Mouse (Mus musculus): ENCODE results near the gene Padi3. TPM values are rescaled to one million over a fixed set of nuclear protein-coding genes. Genes with fewer than 3 reads are reported as not detected.
A peak's percentile ranks its signal among the peaks of the same experiment; 100 is the strongest.

The Padi3 gene
- polyA plus RNA-seq, 1 experiment from 2014 or later = not detected

DNA sequence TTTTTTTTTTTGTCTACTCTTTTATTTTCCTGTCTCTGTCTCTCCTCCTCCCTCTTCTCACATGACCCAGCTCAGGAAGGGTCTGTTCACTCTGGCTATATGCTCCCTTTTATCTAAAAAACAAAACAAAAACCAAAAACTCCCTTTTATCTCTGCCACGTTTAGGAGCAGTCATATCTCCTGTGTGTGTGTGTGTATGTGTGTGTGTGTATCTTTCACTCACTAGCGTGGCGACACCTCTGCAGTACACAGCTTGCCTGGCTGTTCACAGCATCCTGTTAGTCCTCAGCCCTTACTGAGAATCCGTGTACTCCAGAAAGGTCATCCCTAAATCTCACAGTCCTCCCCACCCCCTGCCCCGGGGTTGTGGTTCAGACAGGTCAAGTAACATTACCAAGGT, 5.0 kb upstream of the Padi3 start:
- peaks cover 21% of the 10 kb centered on the region for H3K4me1 ChIP-seq
- no peak overlapping the region for H3K9ac ChIP-seq (replicated peaks)
- no peaks in the 10 kb centered on the region for H3K36me3 ChIP-seq
- 83% methylated on average over 5 of the region's 5 CpGs for WGBS
- peaks cover 13% of the 10 kb centered on the region for H3K27me3 ChIP-seq (replicated peaks)
- no peak for ATAC-seq (ENCODE audit: low FRiP score)
- H3K4me3 ChIP-seq (replicated peaks) = no peak overlapping the region
- no peak overlapping the region for H3K27ac ChIP-seq (replicated peaks)
- no peaks in the 10 kb centered on the region for H3K9me3 ChIP-seq (replicated peaks)
- no peak overlapping the region for H3K4me2 ChIP-seq

GRCm38 (mm10) chr4:140814241-140815225, 4.1 kb upstream of the Padi3 start:
- Histone ChIP-seq H3K36me3 (no peaks in the 10 kb centered on the region), H3K4me3 (replicated peaks) (peak overlapping the region; percentile 21), H3K27me3 (replicated peaks) (peaks cover 13% of the 10 kb centered on the region), H3K27ac (replicated peaks) (no peak overlapping the region), H3K9me3 (replicated peaks) (no peaks in the 10 kb centered on the region), H3K4me1 (peaks cover 21% of the 10 kb centered on the region), H3K9ac (replicated peaks) (no peak overlapping the region), H3K4me2 (peak overlapping the region; percentile 50)
- 26% methylated on average over 36 of the region's 36 CpGs for WGBS
- ATAC-seq (ENCODE audit: low FRiP score) = no peak

GRCm38 (mm10) chr4:140813358-140814185, 3.1 kb upstream of the Padi3 start:
- 22% methylated on average over 13 of the region's 13 CpGs for WGBS
- Histone ChIP-seq H3K27me3 (replicated peaks) (peaks cover 13% of the 10 kb centered on the region), H3K4me3 (replicated peaks) (no peak overlapping the region; the same call in 1 of the 2 replicates), H3K4me2 (peak overlapping the region; percentile 50), H3K4me1 (peaks cover 21% of the 10 kb centered on the region), H3K27ac (replicated peaks) (no peak overlapping the region), H3K9ac (replicated peaks) (no peak overlapping the region), H3K9me3 (replicated peaks) (no peaks in the 10 kb centered on the region), H3K36me3 (no peaks in the 10 kb centered on the region)
- no peak for ATAC-seq (ENCODE audit: low FRiP score)

DNA sequence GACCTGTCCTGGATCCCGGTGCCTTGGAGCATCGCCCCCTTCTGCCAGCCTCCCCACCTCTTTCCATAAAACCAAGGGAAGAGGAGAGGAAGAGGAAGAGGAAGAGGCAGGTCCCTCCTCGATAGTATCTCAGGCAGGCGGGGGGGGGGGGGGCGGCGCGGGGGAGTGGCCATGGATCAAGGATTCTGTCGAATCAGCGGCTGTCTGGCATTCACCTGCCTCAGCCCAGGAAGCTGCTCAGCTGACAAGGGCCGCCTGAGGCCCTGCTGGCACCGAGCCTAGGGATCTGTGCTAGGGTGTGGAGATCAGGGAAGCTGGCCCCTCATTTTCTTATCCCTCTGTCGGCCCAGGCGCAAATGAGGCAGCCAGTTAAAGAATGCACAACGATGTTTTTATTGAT, 2.2 kb upstream of the Padi3 start:
- H3K36me3 ChIP-seq = no peaks in the 10 kb centered on the region
- H3K9ac ChIP-seq (replicated peaks) = no peak overlapping the region
- ATAC-seq (ENCODE audit: low FRiP score) = no peak
- 20% methylated on average over 10 of the region's 14 CpGs for WGBS
- peaks cover 13% of the 10 kb centered on the region for H3K27me3 ChIP-seq (replicated peaks)
- no peak overlapping the region for H3K4me3 ChIP-seq (replicated peaks)
- H3K27ac ChIP-seq (replicated peaks) = no peak overlapping the region
- H3K4me2 ChIP-seq = no peak overlapping the region
- H3K9me3 ChIP-seq (replicated peaks) = no peaks in the 10 kb centered on the region
- H3K4me1 ChIP-seq = peaks cover 21% of the 10 kb centered on the region

GRCm38 (mm10) chr4:140812191-140812590, 1.7 kb upstream of the Padi3 start:
- WGBS = 75% methylated on average over 8 of the region's 8 CpGs
- Histone ChIP-seq H3K9ac (replicated peaks) (no peak overlapping the region), H3K4me1 (peaks cover 21% of the 10 kb centered on the region), H3K27me3 (replicated peaks) (peaks cover 13% of the 10 kb centered on the region), H3K4me3 (replicated peaks) (no peak overlapping the region), H3K9me3 (replicated peaks) (no peaks in the 10 kb centered on the region), H3K27ac (replicated peaks) (no peak overlapping the region), H3K4me2 (no peak overlapping the region), H3K36me3 (no peaks in the 10 kb centered on the region)
- no peak for ATAC-seq (ENCODE audit: low FRiP score)

DNA sequence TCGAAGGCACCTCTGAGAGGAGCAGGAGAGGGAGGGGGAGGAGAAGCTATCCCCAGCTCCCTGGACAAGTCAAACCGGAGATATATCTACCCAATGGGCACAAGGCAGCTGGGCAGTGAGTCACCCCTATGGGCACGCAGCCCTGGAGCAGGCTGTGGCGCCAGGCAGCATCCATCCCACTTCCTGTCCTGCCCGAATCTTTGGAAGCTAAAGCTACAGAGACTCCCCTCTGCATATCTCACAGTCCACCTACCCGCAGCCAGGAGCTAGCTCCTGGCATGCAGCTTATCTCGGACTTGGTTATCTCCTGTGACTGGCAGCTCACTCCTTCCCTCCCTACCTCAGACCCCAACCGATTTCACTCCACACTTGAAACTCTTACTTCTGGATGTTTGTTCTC, 1.3 kb downstream of the Padi3 start:
- Histone ChIP-seq H3K4me3 (replicated peaks) (no peak overlapping the region), H3K4me2 (no peak overlapping the region), H3K36me3 (no peaks in the 10 kb centered on the region), H3K9ac (replicated peaks) (no peak overlapping the region), H3K9me3 (replicated peaks) (no peaks in the 10 kb centered on the region), H3K27me3 (replicated peaks) (peaks cover 4% of the 10 kb centered on the region), H3K4me1 (peaks cover 13% of the 10 kb centered on the region), H3K27ac (replicated peaks) (no peak overlapping the region)
- ATAC-seq (ENCODE audit: low FRiP score) = no peak
- 87% methylated on average over 8 of the region's 8 CpGs for whole genome bisulfite sequencing

DNA sequence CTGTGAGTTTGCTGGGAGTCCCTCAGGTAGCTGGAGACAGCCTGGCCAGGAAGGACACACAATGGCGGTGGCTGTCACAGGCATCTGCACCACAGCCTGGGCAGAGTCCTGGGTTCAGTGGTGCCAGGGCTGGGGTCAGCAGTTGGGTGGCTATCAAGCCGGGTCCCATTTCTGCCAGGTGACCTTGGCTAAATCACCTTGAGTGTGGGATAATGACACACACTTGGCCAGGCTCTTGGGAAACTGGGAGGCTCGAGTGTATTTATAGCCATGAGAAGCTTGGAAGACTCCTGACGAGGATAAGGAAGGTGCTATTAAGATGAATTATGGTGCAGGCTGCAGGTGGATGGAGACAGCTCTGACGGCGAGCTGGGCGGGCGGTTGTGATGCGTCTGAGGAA, 5.8 kb downstream of the Padi3 start:
- WGBS = 71% methylated on average over 9 of the region's 9 CpGs
- ATAC-seq (ENCODE audit: low FRiP score) = no peak

GRCm38 (mm10) chr4:140801364-140801763, 9.1 kb downstream of the Padi3 start:
- no peak overlapping the region for H3K9ac ChIP-seq (replicated peaks)
- H3K4me3 ChIP-seq (replicated peaks) = no peak overlapping the region
- H3K4me1 ChIP-seq = no peaks in the 10 kb centered on the region
- no peaks in the 10 kb centered on the region for H3K36me3 ChIP-seq
- H3K9me3 ChIP-seq (replicated peaks) = no peaks in the 10 kb centered on the region
- 79% methylated on average over 3 of the region's 3 CpGs for WGBS
- no peak overlapping the region for H3K4me2 ChIP-seq
- no peak for ATAC-seq (ENCODE audit: low FRiP score)
- no peak overlapping the region for H3K27ac ChIP-seq (replicated peaks)
- no peaks in the 10 kb centered on the region for H3K27me3 ChIP-seq (replicated peaks)

More for the DNA sequence above, 5.8 kb downstream of the Padi3 start:
- Histone ChIP-seq H3K9me3 (replicated peaks) (no peaks in the 10 kb centered on the region), H3K4me1 (no peaks in the 10 kb centered on the region), H3K9ac (replicated peaks) (no peak overlapping the region), H3K27ac (replicated peaks) (no peak overlapping the region), H3K4me2 (no peak overlapping the region), H3K27me3 (replicated peaks) (no peaks in the 10 kb centered on the region), H3K4me3 (replicated peaks) (no peak overlapping the region), H3K36me3 (no peaks in the 10 kb centered on the region)

DNA sequence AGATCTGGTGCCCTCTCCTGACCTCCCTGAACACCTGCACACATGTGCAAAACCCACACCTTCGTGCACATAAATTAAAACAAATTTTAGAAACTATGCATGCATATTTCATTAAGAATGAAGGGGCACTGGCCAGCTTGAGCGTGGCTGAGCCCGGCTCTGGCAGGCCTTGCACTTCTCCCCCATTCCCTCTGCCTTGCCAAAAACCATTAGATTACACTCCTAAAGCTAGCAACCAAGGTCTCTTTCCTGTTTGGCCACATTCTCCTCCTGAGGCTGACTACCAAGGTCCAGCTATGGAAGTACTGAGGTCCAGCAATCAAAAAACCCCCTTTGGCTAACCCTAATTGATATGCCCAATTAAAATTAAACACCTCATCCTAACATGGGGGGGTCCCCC, 13.7 kb downstream of the Padi3 start:
- WGBS = 70% methylated on average over 3 of the region's 3 CpGs
- H3K9ac ChIP-seq (replicated peaks) = no peak overlapping the region
- no peaks in the 10 kb centered on the region for H3K9me3 ChIP-seq (replicated peaks)
- no peak overlapping the region for H3K4me2 ChIP-seq
- H3K27me3 ChIP-seq (replicated peaks) = no peaks in the 10 kb centered on the region
- no peaks in the 10 kb centered on the region for H3K4me1 ChIP-seq
- no peak overlapping the region for H3K4me3 ChIP-seq (replicated peaks)
- no peaks in the 10 kb centered on the region for H3K36me3 ChIP-seq
- H3K27ac ChIP-seq (replicated peaks) = no peak overlapping the region
- ATAC-seq (ENCODE audit: low FRiP score) = no peak

GRCm38 (mm10) chr4:140794678-140795077, 15.8 kb downstream of the Padi3 start:
- Histone ChIP-seq H3K36me3 (no peaks in the 10 kb centered on the region), H3K4me1 (no peaks in the 10 kb centered on the region), H3K27me3 (replicated peaks) (no peaks in the 10 kb centered on the region), H3K9ac (replicated peaks) (no peak overlapping the region), H3K9me3 (replicated peaks) (no peaks in the 10 kb centered on the region), H3K27ac (replicated peaks) (no peak overlapping the region), H3K4me3 (replicated peaks) (no peak overlapping the region), H3K4me2 (no peak overlapping the region)
- ATAC-seq (ENCODE audit: low FRiP score) = no peak
- 85% methylated on average over 9 of the region's 9 CpGs for WGBS

GRCm38 (mm10) chr4:140793795-140794194, 16.7 kb downstream of the Padi3 start:
- no peaks in the 10 kb centered on the region for H3K27me3 ChIP-seq (replicated peaks)
- H3K4me2 ChIP-seq = no peak overlapping the region
- H3K36me3 ChIP-seq = no peaks in the 10 kb centered on the region
- no peak overlapping the region for H3K27ac ChIP-seq (replicated peaks)
- H3K9ac ChIP-seq (replicated peaks) = no peak overlapping the region
- 38% methylated on average over 9 of the region's 9 CpGs for WGBS
- ATAC-seq (ENCODE audit: low FRiP score) = no peak
- H3K9me3 ChIP-seq (replicated peaks) = no peaks in the 10 kb centered on the region
- H3K4me1 ChIP-seq = no peaks in the 10 kb centered on the region
- H3K4me3 ChIP-seq (replicated peaks) = no peak overlapping the region
